Mouse (Mus musculus): ENCODE data around the gene S1pr4.

GRCm38 (mm10) chr10:81525017-81525694, 25.2 kb upstream of the S1pr4 start:
- TF ChIP-seq CTCF (IDR thresholded peaks at IDR 0.05; ENCODE audit: extremely low read depth, insufficient read length, insufficient replicate concordance, low read depth, low read length) (no peak), POLR2A (IDR thresholded peaks at IDR 0.05; ENCODE audit: low read depth, low read length) (no peak)
